Mouse (Mus musculus): ENCODE measurements around the gene Kctd15. TPM values are rescaled to one million over a fixed set of nuclear protein-coding genes. Genes with fewer than 3 reads are reported as not detected.

Gene Kctd15
- polyA plus RNA-seq (2014; fragmentation: Nextera tagmentation; extraction: Ambion mirVana), result 10.0 and 14.7 TPM in 2 replicates

DNA sequence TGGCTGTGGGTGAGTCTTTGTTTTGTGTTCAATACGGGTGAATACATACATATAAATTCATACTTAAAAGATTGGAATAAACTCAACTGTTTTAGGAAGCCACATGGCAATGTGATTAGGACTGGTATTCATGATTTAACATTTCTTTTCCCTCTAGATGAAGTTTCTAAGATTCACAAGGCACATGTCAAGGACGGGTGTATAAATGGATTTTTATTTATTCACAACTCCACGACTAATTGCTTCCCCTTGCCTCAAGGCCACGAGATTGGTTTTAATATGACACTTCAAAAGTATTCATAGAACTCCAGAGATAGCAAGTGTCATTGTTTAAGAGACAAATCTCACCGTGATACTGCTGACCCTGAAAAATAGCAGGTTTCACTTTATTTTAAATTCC lies at the start of gene Kctd15:
Kctd15 (minus strand) TSS at position 101 of the 400 bp plus-strand sequence.
- Histone ChIP-seq H3K27ac (ENCODE audit: low read depth) (peak within 1 kb of the TSS; percentile 99), H3K36me3 (ENCODE audit: control insufficient read depth, insufficient read depth, low read length) (no peaks in the 10 kb centered on the region), H3K9ac (ENCODE audit: low read length) (peak within 1 kb of the TSS; percentile 96), H3K27me3 (replicated peaks; ENCODE audit: control insufficient read depth, insufficient read depth, low read length) (no peaks in the 10 kb centered on the region), H3K4me2 (ENCODE audit: low read length) (peak within 1 kb of the TSS; percentile 62), H3K4me3 (ENCODE audit: low read depth, low read length) (peak within 1 kb of the TSS; percentile 71), H3K9me3 (ENCODE audit: control insufficient read depth, low read length) (no peaks in the 10 kb centered on the region), H3K4me1 (replicated peaks; ENCODE audit: control insufficient read depth, insufficient read depth, low read length) (peaks cover 9% of the 10 kb centered on the region; the same call in 1 of the 2 replicates)
- ATAC-seq (replicated peaks; ENCODE audit: low FRiP score, low TSS enrichment, low read depth) (no peak), DNase-seq (ENCODE audit: low spot score) (no peak)
- WGBS, result 71% methylated on average over 5 of the region's 5 CpGs

GRCm38 (mm10) chr7:34704401-34704800 lies 47.9 kb upstream of the Kctd15 start:
- Histone ChIP-seq H3K9ac (ENCODE audit: low read length) (no peak overlapping the region), H3K4me2 (ENCODE audit: low read length) (no peak overlapping the region), H3K36me3 (ENCODE audit: control insufficient read depth, insufficient read depth, low read length) (no peaks in the 10 kb centered on the region), H3K9me3 (ENCODE audit: control insufficient read depth, low read length) (no peaks in the 10 kb centered on the region), H3K27me3 (replicated peaks; ENCODE audit: control insufficient read depth, insufficient read depth, low read length) (no peaks in the 10 kb centered on the region), H3K4me3 (ENCODE audit: low read depth, low read length) (no peak overlapping the region), H3K27ac (ENCODE audit: low read depth) (no peak overlapping the region), H3K4me1 (replicated peaks; ENCODE audit: control insufficient read depth, insufficient read depth, low read length) (0 out of 2 replicates have a peak, but pooled peaks cover 2% of the 10 kb centered on the region)
- DNase-seq (ENCODE audit: low spot score) (no peak), ATAC-seq (replicated peaks; ENCODE audit: low FRiP score, low TSS enrichment, low read depth) (peak; percentile 84)
- WGBS, result 36% methylated on average over 4 of the region's 4 CpGs

DNA sequence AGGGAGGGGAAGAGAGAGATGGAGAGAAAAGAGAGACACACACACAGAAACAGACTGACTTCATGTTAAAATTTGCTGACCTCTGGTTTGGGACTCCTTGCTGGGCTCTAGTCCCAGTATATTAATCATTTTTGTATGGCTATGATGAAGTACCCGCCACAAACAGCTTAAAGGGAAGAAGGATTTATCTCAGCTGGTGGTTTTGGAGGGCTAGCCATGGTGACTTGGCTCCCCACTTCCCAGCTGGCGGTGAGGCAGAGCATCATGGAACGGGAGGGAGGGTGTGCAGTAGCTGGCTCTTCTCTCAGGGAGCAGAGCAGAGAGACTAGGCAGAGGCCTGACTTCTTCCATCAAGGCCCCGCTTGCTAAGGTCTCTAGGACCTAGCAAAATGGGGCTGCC lies 46.9 kb upstream of the Kctd15 start:
- Histone ChIP-seq H3K4me3 (ENCODE audit: low read depth, low read length) (no peak overlapping the region), H3K27ac (ENCODE audit: low read depth) (no peak overlapping the region), H3K27me3 (replicated peaks; ENCODE audit: control insufficient read depth, insufficient read depth, low read length) (no peaks in the 10 kb centered on the region), H3K4me1 (replicated peaks; ENCODE audit: control insufficient read depth, insufficient read depth, low read length) (0 out of 2 replicates have a peak, but pooled peaks cover 2% of the 10 kb centered on the region), H3K36me3 (ENCODE audit: control insufficient read depth, insufficient read depth, low read length) (no peaks in the 10 kb centered on the region), H3K9ac (ENCODE audit: low read length) (no peak overlapping the region), H3K9me3 (ENCODE audit: control insufficient read depth, low read length) (no peaks in the 10 kb centered on the region), H3K4me2 (ENCODE audit: low read length) (no peak overlapping the region)
- WGBS, result 63% methylated on average over 4 of the region's 4 CpGs
- DNase-seq (ENCODE audit: low spot score) (no peak), ATAC-seq (replicated peaks; ENCODE audit: low FRiP score, low TSS enrichment, low read depth) (no peak; the same call in 1 of the 2 replicates)

DNA sequence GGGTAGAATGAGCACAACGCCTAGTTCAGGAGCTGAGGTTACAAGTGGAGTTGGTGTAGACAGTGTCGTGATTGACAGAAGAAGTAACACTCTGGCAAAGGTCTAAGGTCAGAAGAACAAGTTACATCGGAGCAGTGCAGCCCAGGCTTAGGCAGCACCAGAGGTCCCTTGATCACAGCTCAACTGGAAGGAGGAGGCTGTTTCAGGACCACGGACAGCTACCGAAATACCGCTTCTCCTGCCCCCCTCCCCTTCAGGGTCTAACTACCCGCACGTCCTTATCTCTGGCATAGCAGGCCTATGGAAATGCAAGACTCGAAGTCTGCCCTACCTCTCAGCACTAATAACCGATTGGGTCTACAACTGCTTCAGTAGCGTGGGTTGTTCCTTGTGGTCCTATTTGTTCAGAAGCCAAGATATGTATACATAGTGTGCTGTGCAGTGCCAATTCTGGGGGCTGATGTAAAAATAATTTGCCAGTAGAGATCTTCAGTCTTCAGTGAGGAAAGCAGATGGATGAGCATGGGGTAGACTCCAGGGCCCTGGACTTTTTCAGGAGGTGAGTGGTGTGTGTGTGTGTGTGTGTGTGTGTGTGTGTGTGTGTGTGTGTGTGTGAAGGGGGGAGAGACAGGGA lies 46.3 kb upstream of the Kctd15 start:
- WGBS, result 15% methylated on average over 11 of the region's 11 CpGs
- H3K36me3 ChIP-seq (ENCODE audit: control insufficient read depth, insufficient read depth, low read length), result no peaks in the 10 kb centered on the region
- H3K27ac ChIP-seq (ENCODE audit: low read depth), result no peak overlapping the region
- H3K27me3 ChIP-seq (replicated peaks; ENCODE audit: control insufficient read depth, insufficient read depth, low read length), result no peaks in the 10 kb centered on the region
- no peaks in the 10 kb centered on the region for H3K9me3 ChIP-seq (ENCODE audit: control insufficient read depth, low read length)
- DNase-seq (ENCODE audit: low spot score) (peak; percentile 90), ATAC-seq (replicated peaks; ENCODE audit: low FRiP score, low TSS enrichment, low read depth) (0 out of 2 replicates have a peak, but pooled peaks have one; percentile 18)
- H3K4me2 ChIP-seq (ENCODE audit: low read length), result no peak overlapping the region
- no peak overlapping the region for H3K4me3 ChIP-seq (ENCODE audit: low read depth, low read length)
- H3K4me1 ChIP-seq (replicated peaks; ENCODE audit: control insufficient read depth, insufficient read depth, low read length), result 0 out of 2 replicates have a peak, but pooled peaks cover 2% of the 10 kb centered on the region
- no peak overlapping the region for H3K9ac ChIP-seq (ENCODE audit: low read length)

- H3K9ac ChIP-seq (ENCODE audit: low read length), result no peak overlapping the region
- no peaks in the 10 kb centered on the region for H3K36me3 ChIP-seq (ENCODE audit: control insufficient read depth, insufficient read depth, low read length)
- no peaks in the 10 kb centered on the region for H3K27me3 ChIP-seq (replicated peaks; ENCODE audit: control insufficient read depth, insufficient read depth, low read length)
- H3K4me1 ChIP-seq (replicated peaks; ENCODE audit: control insufficient read depth, insufficient read depth, low read length), result 0 out of 2 replicates have a peak, but pooled peaks cover 2% of the 10 kb centered on the region
- DNase-seq (ENCODE audit: low spot score) (no peak), ATAC-seq (replicated peaks; ENCODE audit: low FRiP score, low TSS enrichment, low read depth) (no peak)
- no peaks in the 10 kb centered on the region for H3K9me3 ChIP-seq (ENCODE audit: control insufficient read depth, low read length)
- H3K27ac ChIP-seq (ENCODE audit: low read depth), result no peak overlapping the region
- H3K4me2 ChIP-seq (ENCODE audit: low read length), result no peak overlapping the region
- no peak overlapping the region for H3K4me3 ChIP-seq (ENCODE audit: low read depth, low read length)
- 64% methylated on average over 3 of the region's 3 CpGs for WGBS
Measured at GRCm38 (mm10) chr7:34699888-34700287, 43.4 kb upstream of the Kctd15 start.

DNA sequence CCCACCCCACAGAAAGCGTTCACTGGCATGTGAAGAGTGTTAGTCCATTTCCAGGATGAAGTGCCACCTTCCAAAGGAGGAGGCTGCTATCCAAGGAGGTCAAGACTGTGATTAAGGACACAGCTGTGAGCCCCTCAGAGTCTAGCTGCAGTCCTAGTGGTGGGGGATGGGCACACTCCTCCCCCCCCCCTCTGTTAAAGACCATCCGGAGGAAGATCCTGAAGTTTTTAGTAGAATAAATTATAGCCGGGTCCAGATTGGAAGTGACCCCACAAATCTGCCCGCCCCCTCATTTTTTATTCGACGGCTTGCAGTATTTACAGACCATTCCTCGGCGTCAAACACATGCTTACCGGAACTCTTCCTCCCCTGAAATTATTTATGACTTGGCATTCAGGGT lies 41.7 kb upstream of the Kctd15 start:
- Histone ChIP-seq H3K9ac (ENCODE audit: low read length) (no peak overlapping the region), H3K4me3 (ENCODE audit: low read depth, low read length) (no peak overlapping the region), H3K27ac (ENCODE audit: low read depth) (no peak overlapping the region), H3K27me3 (replicated peaks; ENCODE audit: control insufficient read depth, insufficient read depth, low read length) (no peaks in the 10 kb centered on the region), H3K36me3 (ENCODE audit: control insufficient read depth, insufficient read depth, low read length) (no peaks in the 10 kb centered on the region), H3K9me3 (ENCODE audit: control insufficient read depth, low read length) (no peaks in the 10 kb centered on the region), H3K4me1 (replicated peaks; ENCODE audit: control insufficient read depth, insufficient read depth, low read length) (no peaks in the 10 kb centered on the region), H3K4me2 (ENCODE audit: low read length) (no peak overlapping the region)
- WGBS, result 75% methylated on average over 9 of the region's 9 CpGs
- ATAC-seq (replicated peaks; ENCODE audit: low FRiP score, low TSS enrichment, low read depth) (no peak), DNase-seq (ENCODE audit: low spot score) (no peak)

- no peak for DNase-seq (ENCODE audit: low spot score)
- no peak overlapping the region for H3K4me2 ChIP-seq (ENCODE audit: low read length)
- H3K27ac ChIP-seq (ENCODE audit: low read depth), result no peak overlapping the region
- H3K27me3 ChIP-seq (replicated peaks; ENCODE audit: control insufficient read depth, insufficient read depth, low read length), result no peaks in the 10 kb centered on the region
- no peak overlapping the region for H3K9ac ChIP-seq (ENCODE audit: low read length)
- 72% methylated on average over 9 of the region's 9 CpGs for WGBS
- H3K4me3 ChIP-seq (ENCODE audit: low read depth, low read length), result no peak overlapping the region
- H3K4me1 ChIP-seq (replicated peaks; ENCODE audit: control insufficient read depth, insufficient read depth, low read length), result no peaks in the 10 kb centered on the region
- no peaks in the 10 kb centered on the region for H3K36me3 ChIP-seq (ENCODE audit: control insufficient read depth, insufficient read depth, low read length)
- no peaks in the 10 kb centered on the region for H3K9me3 ChIP-seq (ENCODE audit: control insufficient read depth, low read length)
- no peak for ATAC-seq (replicated peaks; ENCODE audit: low FRiP score, low TSS enrichment, low read depth)
Measured at GRCm38 (mm10) chr7:34696086-34696485, 39.6 kb upstream of the Kctd15 start.

DNA sequence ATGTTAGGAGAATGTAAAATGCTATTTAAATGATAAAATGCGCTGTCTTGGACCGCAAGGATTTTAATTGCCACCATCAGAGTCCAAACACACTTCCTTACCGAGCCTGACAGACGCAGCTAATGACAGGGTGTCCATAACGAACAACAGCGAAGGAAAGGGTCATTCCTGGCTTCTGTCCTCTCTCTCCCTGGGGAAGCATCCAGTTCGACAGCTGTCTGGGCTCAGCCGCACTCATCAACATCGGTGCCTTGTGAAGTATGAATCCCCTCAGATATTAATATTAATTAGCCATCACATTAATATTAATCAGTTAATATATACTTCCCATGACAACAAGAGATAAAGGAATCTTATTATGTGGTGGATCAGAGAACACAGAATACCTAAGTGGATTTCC lies 38.4 kb upstream of the Kctd15 start:
- H3K9ac ChIP-seq (ENCODE audit: low read length), result no peak overlapping the region
- no peak overlapping the region for H3K4me2 ChIP-seq (ENCODE audit: low read length)
- WGBS, result 61% methylated on average over 9 of the region's 9 CpGs
- no peak overlapping the region for H3K4me3 ChIP-seq (ENCODE audit: low read depth, low read length)
- H3K27ac ChIP-seq (ENCODE audit: low read depth), result no peak overlapping the region
- DNase-seq (ENCODE audit: low spot score), result no peak
- H3K4me1 ChIP-seq (replicated peaks; ENCODE audit: control insufficient read depth, insufficient read depth, low read length), result no peaks in the 10 kb centered on the region
- H3K27me3 ChIP-seq (replicated peaks; ENCODE audit: control insufficient read depth, insufficient read depth, low read length), result no peaks in the 10 kb centered on the region
- no peak for ATAC-seq (replicated peaks; ENCODE audit: low FRiP score, low TSS enrichment, low read depth)
- no peaks in the 10 kb centered on the region for H3K36me3 ChIP-seq (ENCODE audit: control insufficient read depth, insufficient read depth, low read length)
- H3K9me3 ChIP-seq (ENCODE audit: control insufficient read depth, low read length), result no peaks in the 10 kb centered on the region

DNA sequence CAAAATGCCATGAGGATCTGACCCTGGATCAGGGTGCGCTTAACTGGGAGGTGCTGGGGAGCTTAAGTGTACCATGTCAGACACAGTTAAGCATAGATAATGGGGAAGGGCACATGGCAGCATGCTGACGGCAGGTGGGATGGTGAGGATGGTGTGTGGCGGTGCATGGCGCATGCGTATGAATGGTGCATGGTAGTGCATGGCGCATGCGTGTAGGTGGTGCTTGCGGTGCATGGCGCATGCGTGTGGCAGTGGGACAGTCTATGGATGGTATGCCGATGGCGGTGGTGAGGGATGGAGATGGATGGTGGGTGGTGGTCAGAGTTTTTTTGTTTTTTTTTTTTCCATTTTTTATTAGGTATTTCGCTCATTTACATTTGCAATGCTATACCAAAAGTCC lies 37.4 kb upstream of the Kctd15 start:
- H3K27ac ChIP-seq (ENCODE audit: low read depth), result no peak overlapping the region
- ATAC-seq (replicated peaks; ENCODE audit: low FRiP score, low TSS enrichment, low read depth), result no peak
- DNase-seq (ENCODE audit: low spot score), result no peak
- H3K27me3 ChIP-seq (replicated peaks; ENCODE audit: control insufficient read depth, insufficient read depth, low read length), result no peaks in the 10 kb centered on the region
- H3K4me1 ChIP-seq (replicated peaks; ENCODE audit: control insufficient read depth, insufficient read depth, low read length), result peaks cover 2% of the 10 kb centered on the region; the same call in 1 of the 2 replicates
- no peak overlapping the region for H3K4me3 ChIP-seq (ENCODE audit: low read depth, low read length)
- no peaks in the 10 kb centered on the region for H3K9me3 ChIP-seq (ENCODE audit: control insufficient read depth, low read length)
- H3K36me3 ChIP-seq (ENCODE audit: control insufficient read depth, insufficient read depth, low read length), result no peaks in the 10 kb centered on the region
- no peak overlapping the region for H3K4me2 ChIP-seq (ENCODE audit: low read length)
- H3K9ac ChIP-seq (ENCODE audit: low read length), result no peak overlapping the region
- 94% methylated on average over 13 of the region's 13 CpGs for WGBS
